Mouse (Mus musculus) heart, adult 2 months (tissue): ENCODE results near the gene Ptk6. TPM values are rescaled to one million over a fixed set of nuclear protein-coding genes. Genes with fewer than 3 reads are reported as not detected.

Experiments
- DNase-seq, 2 experiments: peaks; one replicate each; pipeline ENCODE4 v3.0.0; 2021
- H3K27ac ChIP-seq: fragments of 200-600 bp; 2 replicates; pipeline ENCODE4 v1.8.1; 2022
- H3K27me3 ChIP-seq: fragments of 200-500 bp; 2 replicates; pipeline ENCODE4 v1.6.1; 2012; ENCODE audit warnings: mild to moderate bottlenecking, low read length, inconsistent platforms, mixed read lengths; ENCODE audit not compliant: control insufficient read depth, insufficient read depth
- H3K36me3 ChIP-seq: fragments of 200-500 bp; 2 replicates; pipeline ENCODE4 v1.6.1; 2012; ENCODE audit warnings: low read length, inconsistent platforms; ENCODE audit not compliant: control insufficient read depth, insufficient read depth
- H3K4me1 ChIP-seq: fragments of 200-500 bp; 2 replicates; pipeline ENCODE4 v1.6.1; 2011; ENCODE audit warnings: low read length; ENCODE audit not compliant: control insufficient read depth, insufficient read depth
- H3K4me3 ChIP-seq: fragments of 200-600 bp; 2 replicates; pipeline ENCODE4 v1.8.1; 2022
- H3K79me2 ChIP-seq: fragments of 200-500 bp; replicated peaks from 2 replicates; pipeline ENCODE4 v1.6.1; 2012; ENCODE audit warnings: mild to moderate bottlenecking, inconsistent platforms, low read length, moderate library complexity, mixed read lengths; ENCODE audit not compliant: control insufficient read depth, insufficient read depth
- H3K9ac ChIP-seq: fragments of 200-500 bp; 2 replicates; pipeline ENCODE4 v1.6.1; 2012; ENCODE audit warnings: low read depth, mild to moderate bottlenecking, control low read depth, inconsistent platforms, low read length, mixed read lengths
- CTCF ChIP-seq: fragments of 200-600 bp; IDR thresholded peaks from 2 replicates; pipeline ENCODE4 v1.8.1; 2022; ENCODE audit warnings: antibody characterized with exemption, mild to moderate bottlenecking, moderate library complexity
- EP300 ChIP-seq: fragments of 200-500 bp; IDR thresholded peaks from 2 replicates; pipeline ENCODE4 v1.6.1; 2011; ENCODE audit warnings: low read depth, low read length, control low read depth; ENCODE audit not compliant: insufficient read depth
- POLR2A ChIP-seq: fragments of 200-500 bp; IDR thresholded peaks from 2 replicates; pipeline ENCODE4 v1.6.1; 2011; ENCODE audit warnings: mild to moderate bottlenecking, low read depth, low read length, control low read depth; ENCODE audit not compliant: insufficient read depth
- WGBS: fragments of 180-500 bp; shearing (Covaris S2); methylation state at CpG from one replicate; pipeline ENCODE4 v1.1.7; 2018; 5-methylcytosine and 5-hydroxymethylcytosine counted together
- intact Hi-C: fragments of 180-260 bp; cut with DNase I; formaldehyde crosslinking; loops from one replicate; pipeline ENCODE4 v1.15.1; 2025
- polyA plus RNA-seq: library from polyadenylated mRNA; depleted of rRNA; stranded (reverse); fragments of >200 nt; gene quantifications from 2 replicates; pipeline ENCODE4 v1.2.3, GENCODE M21; 2012; rRNA removed
- total RNA-seq, 2 experiments: library from RNA; stranded (reverse); gene quantifications; 2 replicates each; pipeline ENCODE4 v1.2.3; 2021

Ptk6 gene
- total and polyA plus RNA-seq, 3 experiments: 0.07 TPM; not detected in 2

DNA sequence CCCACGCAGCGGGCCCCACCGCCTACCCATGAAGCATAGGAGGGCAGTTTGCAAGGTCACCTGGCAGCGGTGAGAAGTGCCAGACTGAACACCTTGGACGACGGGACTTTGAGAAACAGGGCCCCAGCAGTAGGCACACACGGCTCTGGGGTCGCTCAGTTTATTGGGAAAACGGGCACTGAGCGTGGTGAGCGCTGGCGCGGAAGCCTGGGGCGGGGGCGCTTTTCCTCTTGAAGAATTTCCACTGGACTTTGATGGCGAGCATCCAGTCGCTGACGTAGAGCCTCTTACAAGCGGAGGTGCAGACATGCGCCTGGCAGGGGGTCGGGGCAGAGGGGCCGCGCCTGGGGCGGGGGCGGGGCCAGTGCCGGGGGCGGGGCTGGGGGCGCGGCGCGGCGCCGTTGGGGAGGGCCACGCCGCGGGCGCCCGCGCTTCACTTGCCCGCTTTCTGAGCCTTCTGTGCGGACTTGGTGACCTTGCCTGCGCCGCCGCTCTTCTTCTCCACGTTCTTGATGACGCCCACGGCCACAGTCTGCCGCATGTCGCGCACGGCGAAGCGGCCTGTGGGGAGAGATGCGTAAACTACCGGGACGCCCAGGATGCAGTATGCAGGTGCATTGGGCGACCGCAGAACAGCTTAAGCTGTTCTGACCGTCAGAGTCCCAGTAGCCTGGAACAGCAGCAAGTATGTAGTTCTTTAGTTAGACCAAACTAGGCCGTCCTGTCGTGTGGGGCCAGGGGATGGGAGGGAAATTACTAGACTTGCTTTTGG lies 54.9 kb downstream of the Ptk6 start:
- Histone ChIP-seq H3K4me1 (peaks cover 10% of the 10 kb centered on the region), H3K9ac (peak overlapping the region; percentile 48; the same call in 1 of the 2 replicates), H3K27me3 (no peaks in the 10 kb centered on the region), H3K36me3 (peaks cover 6% of the 10 kb centered on the region; the same call in 1 of the 2 replicates), H3K27ac (peak overlapping the region; percentile 16), H3K79me2 (no peaks in the 10 kb centered on the region), H3K4me3 (peak overlapping the region; percentile 43)
- 6% methylated on average over 61 of the region's 61 CpGs for WGBS
- DNase-seq: peak; percentile 55 to 60
- no peak for TF ChIP-seq CTCF
- TF ChIP-seq EP300: no peak
- TF ChIP-seq POLR2A: no peak
- intact Hi-C loops: no loop called here

DNA sequence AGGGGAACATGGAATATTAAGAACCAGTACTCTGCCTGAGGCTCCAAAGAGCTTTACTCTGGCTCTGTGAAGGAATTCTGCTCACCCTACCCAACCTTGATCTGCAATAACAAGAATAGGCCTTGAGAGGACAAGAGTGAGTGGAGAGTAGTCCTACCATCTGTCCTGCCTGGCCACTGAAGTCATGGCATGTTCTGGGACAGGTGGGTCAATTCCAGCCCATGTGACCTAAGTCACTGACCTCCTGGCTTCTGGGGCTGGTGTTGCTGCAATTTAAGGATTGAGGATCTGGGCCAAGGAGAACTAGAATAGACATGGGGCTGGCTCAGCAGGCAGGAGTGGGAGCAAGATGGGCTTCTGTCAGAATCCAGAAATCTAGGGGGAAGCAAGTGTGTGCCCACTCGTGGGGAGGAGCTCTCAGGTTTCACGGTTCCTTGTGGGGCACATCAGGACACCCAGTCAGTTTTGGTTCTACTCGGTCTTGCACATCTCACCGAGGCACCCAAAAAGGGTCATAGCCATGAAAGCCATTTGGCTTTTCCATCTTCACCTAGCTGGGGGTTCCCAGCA lies 55.5 kb downstream of the Ptk6 start:
- H3K4me1 ChIP-seq: peaks cover 10% of the 10 kb centered on the region
- intact Hi-C loops: no loop called here

DNA sequence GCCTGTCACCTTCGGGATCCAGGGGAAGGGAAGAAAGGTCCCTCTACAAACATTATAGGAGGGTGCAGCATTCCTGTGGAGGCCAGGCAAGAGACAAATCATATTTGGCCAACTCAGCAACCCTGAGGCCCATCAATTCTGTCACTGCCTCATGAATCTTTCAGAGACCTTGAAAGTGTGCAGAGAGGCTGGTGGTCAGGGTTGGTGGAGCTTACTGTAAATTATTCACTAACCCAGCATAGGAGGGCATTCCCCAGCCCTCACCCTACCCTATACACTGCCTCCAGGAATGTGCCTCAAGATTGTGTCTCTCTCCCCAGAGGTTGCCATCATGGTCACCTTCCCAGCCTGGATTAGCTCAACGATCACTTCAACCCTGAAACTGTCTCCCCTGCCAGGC lies 57.9 kb downstream of the Ptk6 start:
- H3K79me2 ChIP-seq: no peaks in the 10 kb centered on the region
- intact Hi-C loops: no loop called here
- H3K4me1 ChIP-seq: peaks cover 9% of the 10 kb centered on the region
- no peak overlapping the region for H3K27ac ChIP-seq
- H3K4me3 ChIP-seq: no peak overlapping the region
- no peak for TF ChIP-seq CTCF
- TF ChIP-seq POLR2A: 0 out of 2 replicates have a peak, but pooled peaks have one; percentile 15
- no peak for TF ChIP-seq EP300
- no peaks in the 10 kb centered on the region for H3K27me3 ChIP-seq
- WGBS: 74% methylated on average over 2 of the region's 2 CpGs
- H3K9ac ChIP-seq: no peak overlapping the region
- H3K36me3 ChIP-seq: no peaks in the 10 kb centered on the region; the same call in 1 of the 2 replicates
- DNase-seq: no peak

More for the DNA sequence above, 55.5 kb downstream of the Ptk6 start:
- peak in 1 of 2 experiments; percentile 41 for DNase-seq
- no peaks in the 10 kb centered on the region for H3K79me2 ChIP-seq
- TF ChIP-seq CTCF (no peak), EP300 (0 out of 2 replicates have a peak, but pooled peaks have one; percentile 8), POLR2A (no peak; the same call in 1 of the 2 replicates)
- 57% methylated on average over 4 of the region's 4 CpGs for WGBS
- no peak overlapping the region for H3K4me3 ChIP-seq
- H3K36me3 ChIP-seq: peaks cover 6% of the 10 kb centered on the region; the same call in 1 of the 2 replicates
- no peak overlapping the region for H3K9ac ChIP-seq
- no peaks in the 10 kb centered on the region for H3K27me3 ChIP-seq
- peak overlapping the region; percentile 16 for H3K27ac ChIP-seq

Other genes with a start within 250 kb of the Ptk6 start
- 1 to 10 TPM; 7.0 to 7.3 TPM for gene Nkain4, start 248.1 kb downstream of the Ptk6 start, total RNA-seq
- 18.0 and 29.4 TPM in 2 replicates for gene Nkain4, start 248.1 kb downstream of the Ptk6 start, polyA plus RNA-seq
- gene Arfgap1, start 235.6 kb downstream of the Ptk6 start, total RNA-seq: 10 to 100 TPM; 28.8 to 32.2 TPM
- gene Arfgap1, start 235.6 kb downstream of the Ptk6 start, polyA plus RNA-seq: 31.9 and 41.4 TPM in 2 replicates
- gene Col20a1, start 216.3 kb downstream of the Ptk6 start, total RNA-seq: under 1 TPM; 0.23 to 0.44 TPM
- gene Col20a1, start 216.3 kb downstream of the Ptk6 start, polyA plus RNA-seq: 1.2 and 2.0 TPM in 2 replicates
- gene Chrna4, start 159.2 kb downstream of the Ptk6 start, total RNA-seq: not detected
- not detected in 2 replicates for gene Chrna4, start 159.2 kb downstream of the Ptk6 start, polyA plus RNA-seq
- gene Kcnq2, start 67.5 kb downstream of the Ptk6 start, total RNA-seq: under 1 TPM in 1 of 2 experiments, not detected in 1; 0.05 TPM
- 0.23 TPM in 2 replicates for gene Kcnq2, start 67.5 kb downstream of the Ptk6 start, polyA plus RNA-seq
- gene Eef1a2, start 45.8 kb downstream of the Ptk6 start, total RNA-seq: 1,000 to 10,000 TPM; 1,434 to 1,646 TPM
- 1,031 and 1,150 TPM in 2 replicates for gene Eef1a2, start 45.8 kb downstream of the Ptk6 start, polyA plus RNA-seq
- gene Ppdpf, start 15.5 kb downstream of the Ptk6 start, total RNA-seq: 10 to 100 TPM; 47.5 to 57.7 TPM
- gene Ppdpf, start 15.5 kb downstream of the Ptk6 start, polyA plus RNA-seq: 81.2 and 82.4 TPM in 2 replicates
- gene Srms, start 10.4 kb upstream of the Ptk6 start, total RNA-seq: under 1 TPM; 0.44 to 0.59 TPM
- gene Srms, start 10.4 kb upstream of the Ptk6 start, polyA plus RNA-seq: 0.59 and 1.3 TPM in 2 replicates
- gene Fndc11, start 17.2 kb upstream of the Ptk6 start, total RNA-seq: not detected
- gene Fndc11, start 17.2 kb upstream of the Ptk6 start, polyA plus RNA-seq: 0.29 and 0.43 TPM in 2 replicates
- gene Helz2, start 39.2 kb upstream of the Ptk6 start, total RNA-seq: 10 to 100 TPM in 1 of 2 experiments, 1 to 10 TPM in 1; 9.2 to 11.2 TPM
- 14.1 and 19.4 TPM in 2 replicates for gene Helz2, start 39.2 kb upstream of the Ptk6 start, polyA plus RNA-seq
- 10 to 100 TPM in 1 of 2 experiments, 1 to 10 TPM in 1; 8.5 to 10.2 TPM for gene Gmeb2, start 85.2 kb upstream of the Ptk6 start, total RNA-seq
- gene Gmeb2, start 85.2 kb upstream of the Ptk6 start, polyA plus RNA-seq: 9.4 and 12.7 TPM in 2 replicates
- under 1 TPM; 0.29 to 0.32 TPM for gene Stmn3, start 111.7 kb upstream of the Ptk6 start, total RNA-seq
- 0.37 and 1.6 TPM in 2 replicates for gene Stmn3, start 111.7 kb upstream of the Ptk6 start, polyA plus RNA-seq
- 10 to 100 TPM in 1 of 2 experiments, 1 to 10 TPM in 1; 8.3 to 10.6 TPM for gene Rtel1, start 117.0 kb upstream of the Ptk6 start, total RNA-seq
- gene Rtel1, start 117.0 kb upstream of the Ptk6 start, polyA plus RNA-seq: 21.9 and 29.6 TPM in 2 replicates
- 10 to 100 TPM; 18.7 to 18.9 TPM for gene Zgpat, start 162.1 kb upstream of the Ptk6 start, total RNA-seq
- gene Zgpat, start 162.1 kb upstream of the Ptk6 start, polyA plus RNA-seq: 21.0 and 31.5 TPM in 2 replicates
- 10 to 100 TPM; 50.7 to 52.3 TPM for gene Arfrp1, start 162.6 kb upstream of the Ptk6 start, total RNA-seq
- 42.3 and 69.5 TPM in 2 replicates for gene Arfrp1, start 162.6 kb upstream of the Ptk6 start, polyA plus RNA-seq
- gene Lime1, start 177.3 kb upstream of the Ptk6 start, total RNA-seq: 1 to 10 TPM; 5.0 to 5.2 TPM
- 21.7 and 21.8 TPM in 2 replicates for gene Lime1, start 177.3 kb upstream of the Ptk6 start, polyA plus RNA-seq